Mouse (Mus musculus) layer of hippocampus, adult 18-20 months (tissue): ENCODE data around the gene Ptpn23. TPM values are rescaled to one million over a fixed set of nuclear protein-coding genes. Genes with fewer than 3 reads are reported as not detected.
"Not testable (repeated sequence)": the region's sequence is repeated elsewhere in the genome, so short reads cannot be mapped to it uniquely, and the experiment has no call there.

ENCODE experiments used
- DNase-seq, 2 experiments: peaks; one replicate each; pipeline ENCODE4 v3.0.0; 2022; ENCODE audit warnings: low spot score in 2 of 2
- long read RNA-seq: library from polyadenylated mRNA; stranded (forward); transcript quantifications from one replicate; pipeline ENCODE4 v2.0.0, GENCODE M21; 2021
- total RNA-seq, 2 experiments: library from RNA; stranded (reverse); gene quantifications; 2 replicates each; pipeline ENCODE4 v1.2.3; 2021

Gene Ptpn23
- 10 to 100 TPM; 53.2 to 53.6 TPM for total RNA-seq
- long read RNA-seq, full-length matches to known transcripts, result 7 of 18 reads
- long read RNA-seq, partial matches to known transcripts, result 7 of 18 reads
- long read RNA-seq, other reads (novel, unspliced or antisense), result 4 of 18 reads

- DNase-seq, result peak; percentile 92 to 95
Observed at GRCm38 (mm10) chr9:110408099-110408773, at the start of gene Ptpn23. TSS of gene Ptpn23 (minus strand) at chr9:110408213.

GRCm38 (mm10) chr9:110452523-110452922, 44.5 kb upstream of the Ptpn23 start:
- DNase-seq, result no peak

GRCm38 (mm10) chr9:110448857-110449617, 41.0 kb upstream of the Ptpn23 start:
- peak; percentile 57 to 87 for DNase-seq

- no peak for DNase-seq
Observed at GRCm38 (mm10) chr9:110448356-110448755, 40.3 kb upstream of the Ptpn23 start.

- no peak for DNase-seq
Observed at GRCm38 (mm10) chr9:110440559-110440958, 32.5 kb upstream of the Ptpn23 start.

GRCm38 (mm10) chr9:110440049-110440448, 32.0 kb upstream of the Ptpn23 start:
- DNase-seq, result no peak

- no peak for DNase-seq
Observed at GRCm38 (mm10) chr9:110436041-110436440, 28.0 kb upstream of the Ptpn23 start.

GRCm38 (mm10) chr9:110433045-110433444, 25.0 kb upstream of the Ptpn23 start:
- DNase-seq, result no peak

- peak; percentile 53 to 85 for DNase-seq
Observed at GRCm38 (mm10) chr9:110431241-110431640, 23.2 kb upstream of the Ptpn23 start.

GRCm38 (mm10) chr9:110419511-110420112, 11.6 kb upstream of the Ptpn23 start, which contains the start of gene Ngp:
TSS of gene Ngp (plus strand) at chr9:110419747.
- no peak for DNase-seq

GRCm38 (mm10) chr9:110413785-110414184, 5.8 kb upstream of the Ptpn23 start:
- no peak for DNase-seq

- no peak for DNase-seq
Observed at GRCm38 (mm10) chr9:110412926-110413325, 4.9 kb upstream of the Ptpn23 start.

GRCm38 (mm10) chr9:110410908-110411887, 3.2 kb upstream of the Ptpn23 start:
- DNase-seq, result peak; percentile 54 to 84

- DNase-seq, result no peak
Observed at GRCm38 (mm10) chr9:110407311-110408098, 508 bp downstream of the Ptpn23 start.

- not testable (repeated sequence) for DNase-seq
Observed at GRCm38 (mm10) chr9:110403240-110403639, 4.8 kb downstream of the Ptpn23 start.

- no peak for DNase-seq
Observed at GRCm38 (mm10) chr9:110402731-110403130, 5.3 kb downstream of the Ptpn23 start.

- no peak for DNase-seq
Observed at GRCm38 (mm10) chr9:110400650-110401049, 7.4 kb downstream of the Ptpn23 start.

GRCm38 (mm10) chr9:110393295-110393694, 14.7 kb downstream of the Ptpn23 start:
- no peak for DNase-seq

- no peak for DNase-seq
Observed at GRCm38 (mm10) chr9:110390843-110391242, 17.2 kb downstream of the Ptpn23 start.

GRCm38 (mm10) chr9:110388011-110388410, 20.0 kb downstream of the Ptpn23 start:
- DNase-seq, result no peak
